Mouse (Mus musculus) kidney, adult 2 months (tissue): ENCODE data around the gene Plekhg6. TPM values are rescaled to one million over a fixed set of nuclear protein-coding genes. Genes with fewer than 3 reads are reported as not detected.

ENCODE experiments used
- DNase-seq: peaks from one replicate; pipeline ENCODE4 v3.0.0; 2021
- H3K27ac ChIP-seq: fragments of 200-500 bp; 2 replicates; pipeline ENCODE4 v1.5.1; 2012; ENCODE audit warnings: low read depth, low read length, control low read depth, inconsistent platforms; ENCODE audit not compliant: insufficient read depth
- H3K27me3 ChIP-seq: fragments of 200-500 bp; replicated peaks from 2 replicates; pipeline ENCODE4 v1.6.1; 2012; ENCODE audit warnings: mild to moderate bottlenecking, moderate library complexity, low read length, inconsistent platforms; ENCODE audit not compliant: control insufficient read depth, insufficient read depth
- H3K36me3 ChIP-seq: fragments of 200-500 bp; 2 replicates; pipeline ENCODE4 v1.6.1; 2012; ENCODE audit warnings: mild to moderate bottlenecking, moderate library complexity, low read length, inconsistent platforms; ENCODE audit not compliant: control insufficient read depth, insufficient read depth
- H3K4me1 ChIP-seq: fragments of 200-500 bp; 2 replicates; pipeline ENCODE4 v1.6.1; 2011; ENCODE audit warnings: low read length; ENCODE audit not compliant: control insufficient read depth, insufficient read depth
- H3K4me3 ChIP-seq: fragments of 200-500 bp; 2 replicates; pipeline ENCODE4 v1.5.1; 2011; ENCODE audit warnings: mild to moderate bottlenecking, low read depth, low read length, control low read depth; ENCODE audit not compliant: insufficient read depth
- CTCF ChIP-seq: fragments of 200-500 bp; conservative IDR thresholded peaks from 2 replicates; pipeline ENCODE4 v1.5.1; 2011; ENCODE audit warnings: low read depth, mild to moderate bottlenecking, control low read depth, low read length, moderate library complexity, mixed read lengths; ENCODE audit not compliant: insufficient read depth, insufficient read length
- POLR2A ChIP-seq: fragments of 200-500 bp; IDR thresholded peaks from one replicate; pipeline ENCODE4 v1.6.1; 2011; ENCODE audit warnings: low read depth, low read length, control low read depth
- WGBS: fragments of 180-500 bp; shearing (Covaris S2); methylation state at CpG from one replicate; pipeline ENCODE4 v1.1.7; 2018; 5-methylcytosine and 5-hydroxymethylcytosine counted together
- polyA plus RNA-seq: library from polyadenylated mRNA; depleted of rRNA; stranded (reverse); fragments of >200 nt; gene quantifications from 2 replicates; pipeline ENCODE4 v1.2.3, GENCODE M21; 2012

The Plekhg6 gene
- polyA plus RNA-seq, 1 experiment: 6.1 TPM

DNA sequence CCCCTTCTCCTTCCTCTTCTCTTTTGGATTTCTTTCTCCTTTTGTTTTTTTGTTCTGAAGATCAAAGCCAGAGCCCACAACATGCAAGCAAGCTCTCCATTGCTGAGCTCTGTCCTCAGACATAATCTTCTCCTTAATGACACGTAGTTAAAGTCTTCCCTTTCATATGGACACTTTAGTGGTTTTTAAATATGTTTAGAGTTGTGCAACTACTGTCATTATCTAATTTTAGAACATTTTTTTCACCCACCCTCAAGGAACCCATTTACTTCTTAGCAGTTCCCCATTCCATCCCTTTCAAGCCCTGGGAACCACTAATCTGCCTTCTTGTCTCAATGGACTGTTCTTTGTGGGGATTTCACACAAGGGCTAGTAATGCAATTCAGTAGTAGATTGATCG is 46.2 kb downstream of the Plekhg6 start:
- no peaks in the 10 kb centered on the region for H3K36me3 ChIP-seq
- H3K27ac ChIP-seq: no peak overlapping the region
- no peaks in the 10 kb centered on the region for H3K27me3 ChIP-seq
- no peak overlapping the region for H3K4me3 ChIP-seq
- TF ChIP-seq POLR2A (no peak), CTCF (no peak)
- WGBS: 89% methylated on average over 2 of the region's 2 CpGs
- no peak for DNase-seq
- no peaks in the 10 kb centered on the region; the same call in 1 of the 2 replicates for H3K4me1 ChIP-seq

DNA sequence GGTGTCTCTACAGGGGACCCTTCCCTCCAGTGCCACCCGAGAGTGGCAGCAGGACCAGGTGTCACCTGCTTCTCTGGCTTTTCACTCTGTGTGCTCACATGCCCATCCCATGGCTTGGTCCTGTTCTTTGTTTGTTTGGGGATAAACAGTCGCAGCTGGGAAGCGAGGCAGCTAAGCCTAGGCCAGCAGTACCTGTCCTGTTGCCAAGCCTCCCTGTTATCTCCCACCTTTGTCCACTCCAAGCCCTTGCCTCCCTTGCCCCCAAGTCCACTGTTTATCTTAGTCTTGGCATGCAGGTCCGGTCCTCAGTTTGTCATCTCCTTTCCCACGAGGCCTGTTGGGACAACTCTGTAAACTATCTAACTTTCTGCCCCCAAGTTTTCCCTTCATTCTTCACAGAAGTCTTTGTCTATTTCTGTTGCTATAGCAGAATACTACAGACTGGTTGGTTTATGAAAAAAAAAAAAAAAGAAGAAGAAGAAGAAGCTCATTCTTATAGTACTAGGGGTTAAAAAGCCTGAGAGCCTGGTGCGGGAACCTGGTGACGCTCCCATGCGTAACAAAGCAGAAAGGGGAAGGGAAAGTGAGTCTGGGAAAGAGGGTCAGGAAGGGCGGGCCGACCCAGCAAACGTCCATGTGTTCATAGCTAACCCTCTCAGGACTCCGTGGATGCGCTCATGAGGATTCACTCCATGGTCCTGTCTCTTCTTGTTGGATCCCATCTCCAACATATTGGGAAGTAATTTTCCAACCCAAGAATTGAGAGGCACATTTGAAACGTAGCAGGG is 47.3 kb downstream of the Plekhg6 start:
- H3K27ac ChIP-seq: no peak overlapping the region
- H3K4me3 ChIP-seq: no peak overlapping the region
- 84% methylated on average over 14 of the region's 14 CpGs for WGBS
- no peaks in the 10 kb centered on the region; the same call in 1 of the 2 replicates for H3K4me1 ChIP-seq
- no peak for DNase-seq
- no peaks in the 10 kb centered on the region for H3K27me3 ChIP-seq
- no peak for TF ChIP-seq POLR2A
- no peak for TF ChIP-seq CTCF
- no peaks in the 10 kb centered on the region for H3K36me3 ChIP-seq

DNA sequence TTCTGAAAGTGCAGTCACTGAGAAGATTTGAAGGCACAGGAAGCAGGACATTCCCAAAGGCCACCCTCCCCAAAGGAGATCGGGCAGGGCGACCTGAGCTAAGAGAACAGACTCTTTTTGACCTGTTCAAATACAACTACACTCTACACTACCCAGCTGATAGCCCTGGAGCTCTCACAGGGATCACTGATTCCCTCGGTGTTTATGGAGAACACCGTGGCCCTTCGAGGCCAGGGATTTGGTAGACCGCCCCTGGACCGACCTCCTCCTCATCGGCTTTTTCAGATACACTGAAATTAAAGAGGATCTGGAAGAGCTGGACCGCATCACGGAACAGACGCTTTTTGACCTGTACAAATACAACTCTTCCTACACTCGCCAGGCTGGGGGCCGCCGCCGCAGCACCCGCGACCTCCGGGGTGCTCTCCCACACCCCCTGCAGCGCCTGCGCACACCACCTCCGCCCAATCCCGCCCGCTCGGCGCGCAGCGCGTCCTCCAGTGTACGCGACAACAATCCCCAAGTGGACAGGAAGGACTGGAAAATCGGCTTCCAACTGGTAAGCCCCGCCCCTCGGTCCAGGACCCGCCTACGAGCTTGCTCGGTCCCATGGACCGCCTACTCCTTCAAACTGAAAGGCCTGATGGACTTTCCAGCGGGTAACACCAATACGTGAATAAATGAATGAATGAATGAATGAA is 49.8 kb downstream of the Plekhg6 start:
- WGBS: 2% methylated on average over 39 of the region's 39 CpGs
- H3K27me3 ChIP-seq: no peaks in the 10 kb centered on the region

DNA sequence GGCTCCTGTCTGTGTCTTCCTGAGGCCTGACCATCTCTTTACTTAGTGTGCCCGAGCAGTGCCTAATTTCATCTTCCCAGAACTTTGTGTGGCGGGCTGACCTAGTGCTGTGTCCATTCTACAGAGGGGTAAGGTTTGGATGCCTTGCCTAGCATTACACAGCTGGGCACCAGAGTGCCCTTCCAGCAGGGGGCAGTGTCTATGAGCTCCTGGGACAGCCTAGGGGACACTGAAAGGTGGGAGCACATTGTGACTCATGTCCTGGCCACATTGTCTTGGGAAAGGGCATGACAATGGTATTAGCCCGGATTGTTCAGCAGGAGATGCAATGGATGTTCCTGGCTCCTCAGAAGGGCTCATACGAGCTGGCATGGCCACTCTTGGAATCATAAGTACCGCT is 52.4 kb downstream of the Plekhg6 start:
- peak; percentile 73 for DNase-seq
- WGBS: 86% methylated on average over 5 of the region's 5 CpGs
- Histone ChIP-seq H3K4me3 (no peak overlapping the region), H3K36me3 (no peaks in the 10 kb centered on the region), H3K27me3 (no peaks in the 10 kb centered on the region), H3K27ac (no peak overlapping the region), H3K4me1 (no peaks in the 10 kb centered on the region; the same call in 1 of the 2 replicates)
- TF ChIP-seq POLR2A: no peak
- TF ChIP-seq CTCF: peak; percentile 74

More for the DNA sequence above, 49.8 kb downstream of the Plekhg6 start:
- DNase-seq: peak; percentile 97
- H3K36me3 ChIP-seq: no peaks in the 10 kb centered on the region
- no peaks in the 10 kb centered on the region; the same call in 1 of the 2 replicates for H3K4me1 ChIP-seq
- peak overlapping the region; percentile 63 for H3K27ac ChIP-seq
- H3K4me3 ChIP-seq: peak overlapping the region; percentile 53
- TF ChIP-seq CTCF (peak; percentile 23; the same call in 1 of the 2 replicates), POLR2A (peak; percentile 76)

DNA sequence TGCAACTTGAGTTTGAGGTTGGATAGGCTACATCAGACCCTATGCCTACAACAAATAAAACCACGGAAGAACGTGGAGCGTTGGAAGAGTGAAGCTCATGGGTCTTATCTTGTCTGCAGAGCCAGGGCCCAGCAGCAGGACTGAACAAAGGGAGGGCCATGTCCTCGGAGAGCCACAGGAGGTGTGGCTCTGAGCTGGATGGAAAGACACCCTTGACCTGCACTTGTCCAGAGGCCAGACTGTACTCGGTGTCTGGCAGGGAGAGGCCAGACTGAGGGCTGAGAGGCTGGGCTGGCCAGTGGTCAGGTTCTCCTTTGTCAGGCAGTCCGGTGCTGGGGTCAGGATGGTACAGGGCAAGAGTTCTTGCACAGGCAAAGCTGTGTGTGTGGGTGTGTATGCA is 55.3 kb downstream of the Plekhg6 start:
- DNase-seq: peak; percentile 31

DNA sequence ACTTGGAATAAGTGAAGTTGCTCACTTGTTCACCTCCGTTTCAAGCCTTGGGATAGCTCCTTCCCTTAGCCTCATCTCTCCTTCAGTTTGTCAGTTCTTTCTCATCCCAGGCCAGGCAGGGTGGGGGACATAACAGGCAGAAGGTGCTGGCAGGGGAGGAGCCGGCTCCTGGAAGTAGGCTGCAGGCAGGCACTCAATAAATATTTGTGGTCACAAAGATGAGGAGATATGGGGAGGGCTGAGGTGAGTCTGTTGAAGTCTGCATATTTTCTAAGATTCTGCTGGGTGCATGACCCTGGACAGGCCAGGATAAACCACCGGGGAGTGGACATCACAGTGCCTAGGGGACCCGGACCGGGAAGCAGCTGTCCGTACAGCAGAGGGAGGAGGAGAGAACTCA is 57.0 kb downstream of the Plekhg6 start:
- H3K27me3 ChIP-seq: no peaks in the 10 kb centered on the region
- TF ChIP-seq POLR2A (no peak), CTCF (no peak)
- no peak overlapping the region for H3K27ac ChIP-seq
- H3K4me3 ChIP-seq: peak overlapping the region; percentile 57
- H3K4me1 ChIP-seq: 0 out of 2 replicates have a peak, but pooled peaks cover 5% of the 10 kb centered on the region
- DNase-seq: no peak
- H3K36me3 ChIP-seq: no peaks in the 10 kb centered on the region
- 64% methylated on average over 6 of the region's 6 CpGs for WGBS

More for the DNA sequence above, 55.3 kb downstream of the Plekhg6 start:
- H3K36me3 ChIP-seq: no peaks in the 10 kb centered on the region
- TF ChIP-seq POLR2A: no peak
- no peak for TF ChIP-seq CTCF
- H3K27ac ChIP-seq: no peak overlapping the region
- no peaks in the 10 kb centered on the region for H3K4me1 ChIP-seq
- WGBS: 46% methylated on average over 6 of the region's 6 CpGs
- H3K4me3 ChIP-seq: no peak overlapping the region
- H3K27me3 ChIP-seq: no peaks in the 10 kb centered on the region

DNA sequence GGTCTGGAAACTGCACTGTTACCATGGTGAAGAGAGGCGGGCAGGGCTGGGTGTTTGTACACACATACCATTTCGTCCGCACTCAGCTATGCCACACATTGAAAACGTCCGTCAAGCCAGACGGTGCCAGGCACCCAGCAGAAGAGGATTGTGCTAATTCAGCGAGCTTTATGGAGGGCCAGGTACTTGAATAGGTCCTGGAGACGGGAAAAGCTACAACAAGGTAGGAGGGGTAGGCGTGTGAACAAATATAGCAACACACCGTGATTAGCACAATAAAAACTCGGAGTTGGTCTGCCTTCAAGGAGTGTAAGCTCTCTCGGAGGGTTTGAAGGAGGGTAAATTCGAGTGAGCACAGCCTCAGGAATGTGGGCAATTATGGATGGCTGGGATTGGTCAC is 57.8 kb downstream of the Plekhg6 start:
- no peaks in the 10 kb centered on the region for H3K27me3 ChIP-seq
- H3K4me3 ChIP-seq: peak overlapping the region; percentile 57
- DNase-seq: no peak
- H3K27ac ChIP-seq: peak overlapping the region; percentile 92
- no peak for TF ChIP-seq CTCF
- no peak for TF ChIP-seq POLR2A
- H3K4me1 ChIP-seq: 0 out of 2 replicates have a peak, but pooled peaks cover 5% of the 10 kb centered on the region
- no peaks in the 10 kb centered on the region for H3K36me3 ChIP-seq
- 56% methylated on average over 13 of the region's 13 CpGs for WGBS
